Mouse (Mus musculus) brown adipose tissue, adult 24 weeks (tissue): ENCODE results near the gene Pbx1. TPM values are rescaled to one million over a fixed set of nuclear protein-coding genes. Genes with fewer than 3 reads are reported as not detected.

ENCODE experiments used
- H3K27ac ChIP-seq: fragments of 200-500 bp; replicated peaks from 2 replicates; pipeline ENCODE4 v1.5.1; 2012; ENCODE audit warnings: low read depth, mild to moderate bottlenecking, low read length
- H3K4me1 ChIP-seq: fragments of 200-500 bp; 2 replicates; pipeline ENCODE4 v1.6.1; 2012; ENCODE audit warnings: low read length, mixed read lengths; ENCODE audit not compliant: control insufficient read depth, insufficient read depth, insufficient read length
- H3K4me3 ChIP-seq: fragments of 200-500 bp; 2 replicates; pipeline ENCODE4 v1.5.1; 2012; ENCODE audit warnings: low read depth, mild to moderate bottlenecking, low read length, moderate library complexity; ENCODE audit not compliant: insufficient read depth
- polyA plus RNA-seq: library from polyadenylated mRNA; stranded (reverse); fragments of >200 nt; gene quantifications from 2 replicates; pipeline ENCODE4 v1.2.4, GENCODE M21; 2012; ENCODE audit not compliant: missing spikeins, insufficient read depth, insufficient read length

The Pbx1 gene
- polyA plus RNA-seq, 1 experiment, result 15.1 TPM

GRCm38 (mm10) chr1:168293673-168294072, 138.4 kb downstream of the Pbx1 start:
- no peak overlapping the region for H3K27ac ChIP-seq
- H3K4me3 ChIP-seq, result no peak overlapping the region
- H3K4me1 ChIP-seq, result no peaks in the 10 kb centered on the region; the same call in 1 of the 2 replicates

- Histone ChIP-seq H3K4me1 (peaks cover 5% of the 10 kb centered on the region), H3K4me3 (no peak overlapping the region), H3K27ac (no peak overlapping the region)
These were observed 140.0 kb downstream of the Pbx1 start for GRCm38 (mm10) chr1:168292106-168292505.

- H3K27ac ChIP-seq, result no peak overlapping the region
- H3K4me1 ChIP-seq, result peaks cover 5% of the 10 kb centered on the region
- no peak overlapping the region for H3K4me3 ChIP-seq
These were observed 140.4 kb downstream of the Pbx1 start for GRCm38 (mm10) chr1:168291643-168292040.

- peaks cover 5% of the 10 kb centered on the region for H3K4me1 ChIP-seq
- H3K4me3 ChIP-seq, result no peak overlapping the region
- H3K27ac ChIP-seq, result no peak overlapping the region
These were observed 140.9 kb downstream of the Pbx1 start for GRCm38 (mm10) chr1:168291001-168291642.

GRCm38 (mm10) chr1:168290236-168290985, 141.7 kb downstream of the Pbx1 start:
- Histone ChIP-seq H3K4me1 (peaks cover 5% of the 10 kb centered on the region), H3K4me3 (no peak overlapping the region), H3K27ac (no peak overlapping the region)

- Histone ChIP-seq H3K4me1 (peaks cover 7% of the 10 kb centered on the region), H3K4me3 (no peak overlapping the region), H3K27ac (no peak overlapping the region)
These were observed 143.1 kb downstream of the Pbx1 start for GRCm38 (mm10) chr1:168288891-168289545.

GRCm38 (mm10) chr1:168287843-168288591, 144.1 kb downstream of the Pbx1 start:
- no peak overlapping the region for H3K27ac ChIP-seq
- H3K4me1 ChIP-seq, result peaks cover 7% of the 10 kb centered on the region
- no peak overlapping the region for H3K4me3 ChIP-seq

GRCm38 (mm10) chr1:168286862-168287650, 145.0 kb downstream of the Pbx1 start:
- Histone ChIP-seq H3K4me3 (no peak overlapping the region), H3K4me1 (peaks cover 7% of the 10 kb centered on the region), H3K27ac (no peak overlapping the region)

GRCm38 (mm10) chr1:168284566-168285141, 147.4 kb downstream of the Pbx1 start:
- peaks cover 7% of the 10 kb centered on the region; the same call in 1 of the 2 replicates for H3K4me1 ChIP-seq
- no peak overlapping the region for H3K27ac ChIP-seq
- H3K4me3 ChIP-seq, result no peak overlapping the region

GRCm38 (mm10) chr1:168283841-168284565, 148.1 kb downstream of the Pbx1 start:
- peaks cover 7% of the 10 kb centered on the region; the same call in 1 of the 2 replicates for H3K4me1 ChIP-seq
- H3K27ac ChIP-seq, result no peak overlapping the region
- no peak overlapping the region for H3K4me3 ChIP-seq

- peaks cover 7% of the 10 kb centered on the region; the same call in 1 of the 2 replicates for H3K4me1 ChIP-seq
- no peak overlapping the region for H3K27ac ChIP-seq
- no peak overlapping the region for H3K4me3 ChIP-seq
These were observed 148.6 kb downstream of the Pbx1 start for GRCm38 (mm10) chr1:168283421-168283820.

GRCm38 (mm10) chr1:168275678-168276077, 156.4 kb downstream of the Pbx1 start:
- H3K4me1 ChIP-seq, result no peaks in the 10 kb centered on the region; the same call in 1 of the 2 replicates
- no peak overlapping the region for H3K27ac ChIP-seq
- no peak overlapping the region for H3K4me3 ChIP-seq

- Histone ChIP-seq H3K4me1 (no peaks in the 10 kb centered on the region), H3K27ac (no peak overlapping the region), H3K4me3 (no peak overlapping the region)
These were observed 157.8 kb downstream of the Pbx1 start for GRCm38 (mm10) chr1:168274296-168274695.
